Mouse (Mus musculus) left cerebral cortex, postnatal 36 days (tissue): ENCODE results near the gene Magoh. TPM values are rescaled to one million over a fixed set of nuclear protein-coding genes. Genes with fewer than 3 reads are reported as not detected.
A peak's percentile ranks its signal among the peaks of the same experiment; 100 is the strongest.

Experiments used
- DNase-seq, 2 experiments: peaks; one replicate each; pipeline ENCODE4 v3.0.0; 2021 to 2022; ENCODE audit warnings: low spot score in 2 of 2, mixed read lengths in 1 of 2
- intact Hi-C: fragments of 180-260 bp; cut with DNase I; formaldehyde crosslinking; loops from one replicate; pipeline ENCODE4 v1.15.1; 2025
- total RNA-seq, 2 experiments: library from RNA; stranded (reverse); gene quantifications; 2 replicates each; pipeline ENCODE4 v1.2.3; 2021

Gene Magoh
- total RNA-seq, 2 experiments from 2014 or later: 35.2 to 43.4 TPM

DNA sequence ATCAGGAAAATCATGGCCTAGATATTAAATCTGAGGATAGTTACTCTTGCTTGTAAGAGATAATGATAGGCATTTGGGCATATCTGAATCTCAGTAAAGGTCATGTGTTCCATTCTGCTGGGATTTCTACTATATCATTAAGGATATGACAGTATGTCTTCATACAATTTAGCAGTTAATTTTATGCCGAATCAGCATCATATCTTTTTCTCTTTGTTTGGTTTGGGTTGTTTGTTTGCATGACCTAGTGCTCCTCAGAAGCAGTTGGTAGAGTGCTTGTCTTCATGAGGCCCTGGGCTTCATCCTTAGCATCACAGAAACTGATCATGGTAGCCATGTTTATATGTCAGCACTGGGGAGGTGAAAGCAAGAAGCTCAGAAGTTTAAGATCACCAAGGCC lies 2.1 kb downstream of the Magoh start:
- no peak for DNase-seq
- intact Hi-C loops: no loop called here

DNA sequence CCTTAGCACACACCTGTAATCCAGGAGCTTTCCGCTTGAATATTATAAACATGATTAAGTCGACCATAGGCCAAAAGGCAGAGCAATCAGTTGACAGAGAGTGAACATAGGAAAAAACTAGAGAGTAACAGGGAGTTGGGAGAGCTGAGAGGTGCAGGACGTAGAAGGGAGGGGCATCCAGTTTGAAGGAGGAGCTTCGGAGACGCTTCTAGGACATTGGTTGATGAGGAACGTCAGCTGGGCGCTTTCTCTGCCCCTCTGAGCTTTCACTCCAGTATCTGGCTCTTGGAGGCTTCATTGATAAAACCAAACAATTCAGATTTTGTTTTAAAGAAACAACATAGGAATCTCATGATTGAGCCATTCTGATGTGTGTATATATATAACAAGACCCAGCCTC lies 6.8 kb downstream of the Magoh start:
- DNase-seq: no peak
- intact Hi-C loops: no loop called here

DNA sequence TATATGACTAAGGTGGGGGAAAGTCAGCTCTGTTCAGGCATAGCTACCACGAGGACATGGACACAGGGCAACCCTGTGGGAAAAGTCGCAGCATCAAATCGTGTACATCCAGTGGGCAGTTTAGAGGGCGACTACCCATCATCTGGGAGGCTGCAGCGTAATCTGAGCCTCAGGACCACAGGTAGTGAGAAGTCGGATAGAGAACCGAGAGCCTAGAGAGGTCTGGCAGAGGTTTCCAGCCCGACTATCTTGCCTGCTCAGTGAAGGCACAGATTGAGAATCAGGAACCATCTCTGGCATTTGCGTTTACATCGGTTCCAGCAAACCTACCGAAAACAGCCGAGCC lies 9.8 kb downstream of the Magoh start:
- intact Hi-C loops: no loop called here
- DNase-seq: no peak

DNA sequence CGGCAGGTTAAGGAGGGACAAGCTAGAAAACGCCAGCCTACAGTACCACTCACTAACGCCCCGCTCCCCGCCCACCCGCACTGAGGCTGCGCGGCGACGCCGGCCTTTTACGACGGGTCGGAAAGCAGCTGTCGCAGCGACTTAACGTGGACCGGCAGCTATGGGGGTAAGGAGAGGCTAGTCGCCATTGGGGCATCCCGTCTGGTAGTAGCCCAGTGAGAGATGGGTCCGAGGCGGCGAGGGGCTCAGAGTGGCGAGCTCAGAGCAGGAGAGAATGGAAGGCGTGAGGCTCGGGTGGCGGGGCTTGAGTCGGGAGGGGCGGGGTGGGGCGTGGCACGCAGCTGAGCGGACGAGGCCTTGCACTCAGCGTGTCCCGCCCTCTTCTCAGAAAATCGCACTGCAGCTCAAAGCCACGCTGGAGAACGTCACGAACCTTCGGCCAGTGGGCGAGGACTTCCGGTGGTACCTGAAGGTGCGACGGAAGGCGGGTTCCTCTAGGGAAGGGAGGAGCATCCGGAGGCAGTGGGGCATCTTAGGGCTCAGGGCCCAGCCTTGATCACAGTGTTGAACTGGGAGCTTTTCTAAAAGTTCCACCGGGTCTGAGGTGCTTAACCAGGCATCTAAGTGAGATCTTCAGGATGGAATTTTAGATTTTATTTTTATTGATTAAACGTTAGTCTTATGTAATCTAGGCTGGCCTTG lies 10.3 kb downstream of the Magoh start, which contains the start of gene 0610037L13Rik:
Gene 0610037L13Rik (plus strand): TSS at position 83 of the 702 bp plus-strand sequence.
- peak; percentile 95 for DNase-seq
- intact Hi-C loops: loop anchor here (10.0 kb wide), 1 partner anchor 425 kb away; no protein-coding TSS in a partner anchor

DNA sequence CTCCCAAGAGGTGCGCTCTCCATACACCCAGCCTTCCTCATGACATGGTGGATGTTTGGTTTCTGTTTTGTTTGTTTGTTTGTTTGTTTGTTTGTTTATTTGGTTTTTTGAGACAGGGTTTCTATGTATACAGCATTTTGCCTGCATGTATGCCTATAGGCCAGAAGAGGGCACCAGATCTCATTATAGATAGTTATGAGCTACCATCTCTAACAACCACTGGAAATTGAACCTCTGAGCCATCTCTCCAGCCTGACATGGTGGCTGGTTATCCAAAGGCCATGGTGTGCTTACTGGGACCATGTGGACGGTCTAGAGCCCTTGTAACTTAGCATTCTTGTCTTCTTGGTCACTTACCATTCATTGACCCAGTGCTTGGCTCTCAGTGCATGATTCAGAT lies 13.1 kb downstream of the Magoh start:
- no peak for DNase-seq

DNA sequence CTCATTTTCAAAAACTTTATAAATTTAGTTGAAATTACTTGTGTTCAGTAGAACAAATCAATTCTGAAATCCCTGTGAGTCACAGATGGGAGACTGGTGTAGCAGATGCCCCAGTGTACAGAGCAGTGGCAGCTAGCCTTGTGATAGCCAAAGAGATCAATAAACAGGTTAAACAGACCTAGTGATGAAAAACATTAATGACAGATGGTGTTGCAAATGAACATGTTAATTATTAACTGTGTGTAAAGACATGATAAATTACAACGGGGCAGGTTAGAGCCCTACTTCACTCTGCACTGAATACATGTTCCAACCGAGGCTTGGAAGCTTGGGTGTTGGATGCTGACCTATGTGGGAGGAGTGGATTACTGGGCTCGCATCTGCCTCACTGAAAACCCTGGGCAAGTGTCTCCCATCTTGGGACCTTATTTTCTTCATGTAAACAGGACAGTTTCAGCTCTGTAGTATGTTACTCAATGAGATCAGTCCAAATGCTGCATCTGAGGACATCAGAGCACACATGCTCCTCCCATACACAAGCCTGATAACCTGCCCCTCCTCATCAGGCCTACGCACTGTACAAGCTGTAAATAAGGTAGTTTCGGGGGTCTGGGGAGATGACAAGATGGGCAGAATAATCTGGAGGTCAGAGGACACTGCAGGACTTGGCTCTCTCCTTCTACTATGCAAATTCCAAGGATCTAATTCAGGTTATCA lies 19.8 kb downstream of the Magoh start:
- no peak for DNase-seq
- intact Hi-C loops: loop anchor here (10.0 kb wide), 1 partner anchor 415 kb away; no protein-coding TSS in a partner anchor

More for the DNA sequence above, 13.1 kb downstream of the Magoh start:
- intact Hi-C loops: loop anchor here (10.0 kb wide), 1 partner anchor 422 kb away; no protein-coding TSS in a partner anchor

DNA sequence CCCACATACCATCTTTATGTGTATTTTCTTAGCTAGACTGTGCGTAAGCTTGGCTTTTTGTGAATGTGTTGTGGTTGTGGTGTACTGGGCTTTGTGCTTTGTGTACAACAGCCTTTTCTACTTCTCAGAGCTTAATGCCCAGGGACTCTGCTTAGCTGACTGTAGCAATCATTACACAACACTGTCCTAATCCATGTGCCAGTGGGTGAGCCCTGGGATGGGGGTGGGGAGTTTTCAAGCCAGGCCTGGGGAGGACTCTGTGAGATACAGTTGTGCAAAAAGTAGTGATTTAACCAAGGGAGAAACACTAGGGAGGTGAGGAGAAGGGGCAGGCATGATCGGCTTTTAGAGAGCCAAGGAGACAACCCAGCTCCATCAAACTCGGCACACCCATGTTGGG lies 20.7 kb downstream of the Magoh start:
- intact Hi-C loops: no loop called here

DNA sequence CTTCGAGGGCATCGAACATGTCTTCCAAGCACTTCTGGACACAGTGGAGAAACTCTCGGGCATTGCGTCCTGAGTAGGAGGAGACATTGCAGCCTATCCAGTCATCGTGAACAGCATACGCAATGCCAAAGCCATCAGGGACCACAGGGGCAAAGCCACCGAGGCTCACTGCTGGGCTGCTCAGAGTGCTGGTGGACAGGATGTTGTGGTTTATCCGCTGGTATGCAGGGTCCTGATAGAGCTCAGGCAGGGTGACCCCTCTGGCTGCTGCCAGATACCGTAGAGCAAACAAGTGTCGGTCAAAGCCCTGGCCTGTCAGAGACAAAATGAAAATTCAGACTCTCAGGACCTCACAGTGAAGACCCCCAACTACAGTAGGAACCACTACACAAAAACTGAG lies 24.7 kb downstream of the Magoh start:
- no peak for DNase-seq
- intact Hi-C loops: no loop called here

More for the DNA sequence above, 20.7 kb downstream of the Magoh start:
- no peak for DNase-seq

DNA sequence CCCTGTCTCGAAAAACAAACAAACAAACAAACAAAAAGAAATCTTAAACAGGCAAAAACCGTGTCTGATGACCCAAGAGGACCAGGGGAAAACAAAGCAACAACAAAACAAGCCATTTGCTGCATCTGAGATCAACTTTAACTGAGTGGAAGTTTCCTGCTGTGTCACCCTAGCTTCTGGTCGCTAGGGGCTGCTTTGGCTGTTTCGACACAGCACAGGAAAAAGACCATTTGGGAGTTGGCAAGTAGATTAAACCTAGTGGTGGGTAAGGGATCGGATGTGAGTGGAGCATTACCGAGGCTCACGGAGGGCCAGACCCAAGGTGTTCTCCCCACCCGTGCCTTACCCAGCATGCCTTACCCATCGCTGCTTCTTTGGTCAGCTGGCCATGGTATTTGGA lies 27.0 kb downstream of the Magoh start:
- intact Hi-C loops: no loop called here
- no peak for DNase-seq

DNA sequence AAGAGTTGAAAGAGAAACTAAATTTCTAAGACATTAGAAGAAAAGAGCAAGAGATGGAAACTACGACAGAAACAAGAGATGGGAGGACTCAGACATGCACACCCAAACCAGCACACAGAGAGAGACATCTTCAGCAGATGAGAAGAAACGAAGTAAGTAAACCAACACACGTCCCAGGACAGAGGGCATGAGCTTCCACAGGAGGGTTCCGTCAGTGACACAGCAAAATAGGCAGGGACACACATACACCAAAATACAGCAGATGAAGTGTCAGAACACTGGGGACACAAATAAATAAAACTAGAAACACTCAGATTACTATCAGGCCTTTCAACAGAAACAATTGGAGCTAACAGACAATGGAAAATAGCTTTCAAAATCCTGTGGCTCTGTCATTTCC lies 30.5 kb downstream of the Magoh start:
- intact Hi-C loops: no loop called here
- no peak for DNase-seq

DNA sequence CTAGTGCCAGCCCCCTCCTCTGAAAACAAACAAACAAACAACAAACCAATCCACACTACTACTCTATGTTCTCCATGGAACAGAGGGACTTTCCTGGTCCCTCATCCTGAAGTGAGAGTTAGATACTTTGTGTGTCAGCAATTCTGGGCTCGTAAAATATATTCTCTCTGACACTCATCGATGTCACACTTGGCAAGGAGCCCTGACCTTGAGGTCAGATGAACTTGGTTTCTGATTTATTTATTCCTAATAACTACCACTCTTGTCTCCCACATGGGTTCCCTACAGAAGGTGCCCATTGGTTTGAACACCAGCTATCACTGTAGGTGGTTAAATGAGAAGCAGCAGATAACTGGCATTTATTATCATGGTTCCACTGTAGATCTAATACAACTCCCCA lies 40.8 kb downstream of the Magoh start:
- no peak for DNase-seq
- intact Hi-C loops: no loop called here

DNA sequence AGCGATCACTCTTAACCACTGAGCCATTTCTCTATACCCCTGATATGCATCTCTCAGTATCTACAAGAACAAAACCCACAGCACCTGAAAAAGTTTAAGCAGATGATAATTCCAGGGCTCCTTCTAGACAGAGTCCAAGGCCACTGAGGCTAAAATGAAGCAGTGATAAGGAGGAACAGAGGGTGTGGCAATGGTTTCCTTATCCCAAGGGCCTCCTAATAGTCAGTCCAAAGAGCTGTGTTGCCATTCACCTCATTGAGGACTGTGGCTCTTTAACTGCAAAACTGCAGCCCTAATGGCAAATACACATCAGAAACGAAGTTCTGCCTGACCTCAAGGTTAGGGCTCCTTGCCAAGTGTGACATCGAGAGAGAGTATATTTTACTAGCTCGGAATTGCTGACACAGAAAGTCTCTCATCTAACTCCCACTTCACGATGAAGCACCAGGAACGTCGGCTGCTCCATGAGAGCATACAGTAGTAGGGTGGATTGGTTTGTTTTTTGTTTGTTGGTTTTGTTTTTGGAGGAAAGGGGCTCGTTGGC lies 41.7 kb downstream of the Magoh start:
- intact Hi-C loops: no loop called here
- no peak for DNase-seq

DNA sequence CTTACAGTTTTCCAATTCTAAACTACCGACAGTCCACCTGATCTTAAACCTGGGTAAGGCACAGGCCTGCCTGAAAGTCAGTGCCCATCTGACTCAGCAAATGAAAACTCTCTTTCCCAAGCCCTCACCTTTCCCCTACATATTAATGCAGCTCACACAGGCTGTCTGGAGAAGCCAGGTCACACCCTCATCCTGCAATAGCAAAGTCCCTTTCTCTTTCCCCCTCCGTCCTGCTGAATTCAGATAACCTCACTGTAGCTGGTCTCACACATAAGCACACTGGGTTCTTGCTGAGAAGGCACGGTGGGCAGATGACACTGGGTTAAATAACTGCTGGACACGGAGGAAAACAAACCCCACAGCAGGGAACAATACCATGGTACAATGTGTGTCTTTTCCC lies 42.4 kb downstream of the Magoh start:
- intact Hi-C loops: no loop called here
- DNase-seq: no peak

DNA sequence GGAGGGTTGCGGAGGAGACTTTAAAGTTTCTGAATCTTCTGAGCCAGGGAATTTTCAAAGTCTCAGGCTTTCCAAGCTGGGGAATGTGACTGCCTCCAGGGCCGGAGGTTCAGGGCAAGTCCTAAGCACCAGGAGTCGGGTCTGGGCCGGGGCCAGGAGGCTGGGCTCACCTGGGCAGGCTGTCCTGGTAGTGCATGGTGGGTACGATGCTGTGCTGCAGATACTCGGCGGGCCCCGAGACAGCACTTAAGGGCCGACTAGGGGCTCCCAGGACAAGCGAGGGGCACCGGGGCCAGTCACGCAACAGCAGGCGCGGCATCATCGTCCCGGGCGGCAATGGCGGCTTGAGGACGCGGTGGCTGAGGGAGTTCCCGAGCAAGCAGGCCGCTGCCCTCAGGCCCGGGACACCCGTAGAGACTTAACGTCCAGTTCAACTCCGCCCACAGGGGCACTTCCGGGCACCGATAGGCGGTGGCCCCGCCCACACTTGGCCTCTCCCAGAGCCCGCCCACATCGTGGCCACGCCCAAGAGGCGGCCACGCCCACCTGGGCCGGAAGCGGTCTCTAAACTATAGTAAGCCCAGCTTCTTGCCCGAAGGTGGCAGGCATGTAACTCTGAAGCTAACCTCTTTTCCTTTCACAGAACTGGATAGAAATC lies 43.7 kb downstream of the Magoh start, which contains the start of gene Cpt2:
Gene Cpt2 (minus strand): TSS at position 466 of the 658 bp plus-strand sequence.
- peak; percentile 66 to 70 for DNase-seq
- intact Hi-C loops: no loop called here

DNA sequence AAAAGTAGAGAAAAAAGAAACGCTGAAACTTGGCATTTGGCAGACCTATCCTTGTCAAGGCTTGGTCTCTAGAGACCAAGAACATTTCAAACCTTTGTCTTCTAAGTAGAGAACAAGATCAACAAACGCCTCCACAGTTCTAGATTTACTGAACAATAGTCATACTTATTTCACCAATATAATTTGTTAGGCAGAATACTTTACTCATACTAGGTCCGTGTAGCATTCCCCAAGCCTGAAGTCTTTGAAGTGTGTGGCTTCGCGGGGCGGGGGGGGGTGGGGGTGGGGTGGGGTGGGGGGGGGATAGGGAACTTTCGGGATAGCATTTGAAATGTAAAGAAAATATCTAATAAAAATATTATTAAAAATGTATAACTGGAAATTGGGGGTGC lies 44.2 kb downstream of the Magoh start:
- intact Hi-C loops: no loop called here
- DNase-seq: no peak

DNA sequence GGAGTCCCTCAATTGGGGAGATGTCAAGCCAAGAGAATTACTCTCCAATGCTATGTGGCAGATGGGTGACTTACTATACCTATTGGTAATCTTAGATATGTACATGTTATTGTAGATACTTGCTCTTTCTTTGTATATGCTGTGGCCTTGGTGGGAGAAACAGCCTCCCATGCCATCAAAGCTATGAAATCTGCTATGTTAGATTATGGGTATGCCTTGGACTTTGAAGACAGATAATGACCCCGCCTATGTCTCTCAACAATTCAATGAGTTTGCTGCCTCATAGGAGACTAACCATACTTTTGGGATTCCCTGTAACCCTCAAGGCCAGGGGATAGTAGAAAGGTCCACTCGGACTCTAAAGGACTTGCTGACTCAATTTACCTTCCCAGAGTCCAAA lies 48.7 kb downstream of the Magoh start:
- DNase-seq: no peak
- intact Hi-C loops: no loop called here

DNA sequence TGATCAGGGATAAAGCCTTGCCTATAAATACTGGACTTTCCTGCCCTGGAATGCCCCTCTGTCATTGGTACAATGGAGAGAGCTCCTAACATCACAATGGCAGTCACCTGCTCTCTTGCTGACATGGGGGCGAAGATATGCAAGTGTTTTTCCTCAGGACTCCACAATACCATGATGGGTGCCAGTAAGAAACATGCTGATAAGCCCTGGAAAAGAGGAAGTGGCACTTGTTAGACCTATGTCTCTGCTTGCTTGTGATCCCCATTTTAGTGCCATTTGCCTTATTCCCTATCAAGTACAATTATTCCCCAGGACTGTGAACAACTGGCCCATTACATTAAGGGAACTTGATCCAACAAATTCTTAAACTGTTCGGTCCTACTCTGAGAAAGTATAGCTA lies 49.2 kb downstream of the Magoh start:
- no peak for DNase-seq
- intact Hi-C loops: no loop called here

DNA sequence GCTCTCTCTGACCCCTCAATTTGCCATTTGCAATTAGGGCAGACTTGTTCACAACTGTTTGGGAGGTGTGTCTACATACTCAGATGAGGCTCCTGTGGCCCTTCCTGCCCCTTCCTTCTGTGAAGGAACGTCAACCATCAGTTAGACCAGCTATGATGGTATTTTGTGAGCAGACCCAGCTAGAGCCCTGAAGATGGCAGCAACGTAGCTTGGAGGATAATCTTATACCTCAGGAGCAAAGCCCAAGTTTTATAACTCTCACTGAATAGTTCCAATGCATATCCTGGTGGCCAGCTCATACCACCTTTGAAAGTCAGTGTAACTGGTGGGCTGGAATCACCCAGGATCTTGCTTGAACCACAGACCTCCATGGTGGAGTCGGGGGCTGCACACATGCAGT lies 51.9 kb downstream of the Magoh start:
- intact Hi-C loops: no loop called here
- DNase-seq: no peak

DNA sequence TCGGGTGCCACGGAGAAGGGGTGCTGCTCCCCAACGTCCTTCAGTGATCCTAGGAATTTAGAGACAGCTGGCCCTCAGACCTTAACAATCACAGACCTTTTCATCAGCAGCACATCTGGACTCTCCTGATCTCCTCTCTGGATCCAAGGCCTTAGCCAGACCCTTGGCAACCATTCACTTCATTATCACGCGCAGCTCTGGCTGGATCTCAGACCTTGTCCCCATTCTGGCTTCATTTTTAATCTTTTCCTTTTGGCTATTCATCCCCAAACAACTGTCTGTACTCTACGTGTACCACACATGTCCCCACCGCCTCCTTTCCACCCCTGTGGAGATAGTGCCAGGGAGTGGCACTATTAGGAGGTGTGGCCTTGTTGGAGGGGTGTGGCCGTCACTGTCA lies 53.7 kb downstream of the Magoh start:
- intact Hi-C loops: no loop called here
- no peak for DNase-seq

DNA sequence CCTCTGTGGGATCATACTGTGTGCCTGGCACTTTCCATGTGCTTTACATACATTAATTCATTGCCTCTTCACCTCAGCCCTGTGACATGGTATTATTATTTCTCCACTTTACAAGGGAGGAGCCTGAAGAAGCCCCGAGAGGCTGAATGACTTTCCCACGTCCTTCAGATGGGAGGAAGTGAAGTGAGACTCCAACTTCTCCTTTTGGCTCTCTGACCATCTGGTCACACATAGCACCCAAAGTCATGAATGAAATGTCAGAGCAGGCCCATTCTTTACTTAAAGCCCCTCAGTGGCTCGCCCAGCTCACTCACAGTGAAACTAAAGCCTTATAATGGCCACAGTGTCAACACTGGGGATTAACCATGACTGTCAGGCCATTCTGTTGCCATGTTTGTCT lies 55.7 kb downstream of the Magoh start:
- DNase-seq: no peak
- intact Hi-C loops: loop anchor here (5.0 kb wide), 2 partner anchors 122 to 137 kb away; no protein-coding TSS in a partner anchor
